Mouse (Mus musculus) macrophage (primary cell): Measurements from ENCODE around the gene Rnase9. TPM values are rescaled to one million over a fixed set of nuclear protein-coding genes. Genes with fewer than 3 reads are reported as not detected.
"Not testable (repeated sequence)": the region's sequence is repeated elsewhere in the genome, so short reads cannot be mapped to it uniquely, and the experiment has no call there.

Experiments
- H3K27ac ChIP-seq: fragments of 350-480 bp; formaldehyde crosslinking; 2 replicates; pipeline ENCODE4 v1.9.0; 2021
- H3K36me3 ChIP-seq: fragments of 350-480 bp; formaldehyde crosslinking; 2 replicates; pipeline ENCODE4 v1.9.0; 2021; ENCODE audit errors: inconsistent target
- H3K4me3 ChIP-seq: fragments of 350-480 bp; formaldehyde crosslinking; 2 replicates; pipeline ENCODE4 v1.9.0; 2021; ENCODE audit errors: inconsistent target
- H3K79me2 ChIP-seq: fragments of 350-480 bp; formaldehyde crosslinking; 2 replicates; pipeline ENCODE4 v1.9.0; 2021; ENCODE audit errors: inconsistent target
- WGBS: methylation state at CpG from one replicate; pipeline ENCODE4 v1.1.7; 2026; ENCODE audit warnings: inconsistent platforms; ENCODE audit not compliant: missing documents; 5-methylcytosine and 5-hydroxymethylcytosine counted together
- polyA plus RNA-seq: library from polyadenylated mRNA; stranded (reverse); fragments of 250-400 nt; gene quantifications from 3 replicates; pipeline ENCODE4 v1.2.4, GENCODE M21; 2018; ENCODE audit warnings: inconsistent platforms

Rnase9 gene
- polyA plus RNA-seq, 1 experiment from 2014 or later, result not detected

GRCm38 (mm10) chr14:51023457-51023856 is 18.2 kb downstream of the Rnase9 start:
- Histone ChIP-seq H3K27ac (no peak overlapping the region), H3K4me3 (no peak overlapping the region), H3K36me3 (no peaks in the 10 kb centered on the region), H3K79me2 (no peaks in the 10 kb centered on the region)
- 96% methylated on average over 4 of the region's 4 CpGs for WGBS

- H3K79me2 ChIP-seq, result no peaks in the 10 kb centered on the region
- no peaks in the 10 kb centered on the region for H3K36me3 ChIP-seq
- no peak overlapping the region for H3K27ac ChIP-seq
- 88% methylated on average over 3 of the region's 3 CpGs for WGBS
- H3K4me3 ChIP-seq, result no peak overlapping the region
Measured at GRCm38 (mm10) chr14:51017256-51017655, 24.4 kb downstream of the Rnase9 start.

- no peaks in the 10 kb centered on the region for H3K36me3 ChIP-seq
- H3K27ac ChIP-seq, result no peak overlapping the region
- H3K4me3 ChIP-seq, result no peak overlapping the region
- no peaks in the 10 kb centered on the region for H3K79me2 ChIP-seq
Measured at GRCm38 (mm10) chr14:51015780-51016179, 25.9 kb downstream of the Rnase9 start.

- not testable (repeated sequence) for H3K27ac ChIP-seq, H3K36me3 ChIP-seq, H3K79me2 ChIP-seq, H3K4me3 ChIP-seq
- 94% methylated on average over 3 of the region's 3 CpGs for WGBS
Measured at GRCm38 (mm10) chr14:51014724-51015123, 26.9 kb downstream of the Rnase9 start.

- Histone ChIP-seq H3K4me3 (no peak overlapping the region), H3K79me2 (no peaks in the 10 kb centered on the region), H3K36me3 (no peaks in the 10 kb centered on the region), H3K27ac (no peak overlapping the region)
- 73% methylated on average over 6 of the region's 6 CpGs for WGBS
Measured at GRCm38 (mm10) chr14:51009572-51009971, 32.1 kb downstream of the Rnase9 start.

- no peaks in the 10 kb centered on the region for H3K79me2 ChIP-seq
- H3K36me3 ChIP-seq, result no peaks in the 10 kb centered on the region
- H3K27ac ChIP-seq, result no peak overlapping the region
- H3K4me3 ChIP-seq, result no peak overlapping the region
- WGBS, result 76% methylated on average over 4 of the region's 4 CpGs
Measured at GRCm38 (mm10) chr14:51008781-51009180, 32.9 kb downstream of the Rnase9 start.

GRCm38 (mm10) chr14:51007914-51008713 is 33.6 kb downstream of the Rnase9 start:
- H3K27ac ChIP-seq, result no peak overlapping the region
- no peaks in the 10 kb centered on the region for H3K36me3 ChIP-seq
- no peak overlapping the region for H3K4me3 ChIP-seq
- H3K79me2 ChIP-seq, result no peaks in the 10 kb centered on the region
- 38% methylated on average over 13 of the region's 13 CpGs for WGBS

- Histone ChIP-seq H3K4me3 (no peak within 1 kb of the TSS), H3K27ac (no peak within 1 kb of the TSS), H3K79me2 (no peaks in the 10 kb centered on the region), H3K36me3 (no peaks in the 10 kb centered on the region)
- WGBS, result 70% methylated on average over 8 of the region's 8 CpGs
Measured at GRCm38 (mm10) chr14:51007152-51007801, 34.4 kb downstream of the Rnase9 start, which contains the start of gene Rnase10. TSS of gene Rnase10 (plus strand) at chr14:51007751.

- Histone ChIP-seq H3K36me3 (no peaks in the 10 kb centered on the region), H3K79me2 (no peaks in the 10 kb centered on the region), H3K4me3 (no peak overlapping the region), H3K27ac (peak overlapping the region; percentile 69)
- WGBS, result 37% methylated on average over 2 of the region's 2 CpGs
Measured at GRCm38 (mm10) chr14:50997999-50998666, 43.5 kb downstream of the Rnase9 start.

GRCm38 (mm10) chr14:50997088-50997487 is 44.6 kb downstream of the Rnase9 start:
- no peaks in the 10 kb centered on the region for H3K36me3 ChIP-seq
- H3K79me2 ChIP-seq, result no peaks in the 10 kb centered on the region
- WGBS, result 2% methylated on average over 3 of the region's 3 CpGs
- H3K4me3 ChIP-seq, result no peak overlapping the region
- H3K27ac ChIP-seq, result peak overlapping the region; percentile 69

GRCm38 (mm10) chr14:50991037-50991436 is 50.6 kb downstream of the Rnase9 start:
- Histone ChIP-seq H3K27ac (no peak overlapping the region), H3K79me2 (no peaks in the 10 kb centered on the region), H3K36me3 (no peaks in the 10 kb centered on the region), H3K4me3 (no peak overlapping the region)
- 69% methylated on average over 3 of the region's 3 CpGs for WGBS

Other genes with a start within 250 kb of the Rnase9 start
- gene Ccnb1ip1, start 234.1 kb downstream of the Rnase9 start, polyA plus RNA-seq, result not detected in 3 replicates
- gene Parp2, start 234.0 kb downstream of the Rnase9 start, polyA plus RNA-seq, result 34.4 to 55.8 TPM (median 53.8 TPM) in 3 replicates
- 54.3 to 116 TPM (median 85.4 TPM) in 3 replicates for gene Tep1, start 171.3 kb downstream of the Rnase9 start, polyA plus RNA-seq
- 0.10 to 0.34 TPM in 2 of 3 replicates, not detected in the other for gene Klhl33, start 144.4 kb downstream of the Rnase9 start, polyA plus RNA-seq
- gene Osgep, start 117.0 kb downstream of the Rnase9 start, polyA plus RNA-seq, result 56.9 to 68.6 TPM (median 67.4 TPM) in 3 replicates
- gene Apex1, start 116.9 kb downstream of the Rnase9 start, polyA plus RNA-seq, result 33.4 to 83.1 TPM (median 37.9 TPM) in 3 replicates
- 52.7 to 128 TPM (median 76.1 TPM) in 3 replicates for gene Pip4p1, start 111.0 kb downstream of the Rnase9 start, polyA plus RNA-seq
- gene Pnp, start 110.8 kb downstream of the Rnase9 start, polyA plus RNA-seq, result 39.2 to 329 TPM (median 249 TPM) in 3 replicates
- gene Gm49342, start 97.4 kb downstream of the Rnase9 start, polyA plus RNA-seq, result 224 to 377 TPM (median 317 TPM) in 3 replicates
- gene Pnp2, start 85.9 kb downstream of the Rnase9 start, polyA plus RNA-seq, result 0.75 to 1.5 TPM (median 1.2 TPM) in 3 replicates
- gene Rnase10, start 34.1 kb downstream of the Rnase9 start, polyA plus RNA-seq, result not detected in 3 replicates
- not detected in 3 replicates for gene Rnase11, start 8.3 kb upstream of the Rnase9 start, polyA plus RNA-seq
- not detected in 3 replicates for gene Rnase12, start 15.8 kb upstream of the Rnase9 start, polyA plus RNA-seq
- not detected in 3 replicates for gene Olfr750, start 32.6 kb upstream of the Rnase9 start, polyA plus RNA-seq
- gene Rnase4, start 49.2 kb upstream of the Rnase9 start, polyA plus RNA-seq, result 71.8 to 173 TPM (median 117 TPM) in 3 replicates
- gene Ang, start 49.3 kb upstream of the Rnase9 start, polyA plus RNA-seq, result 15.6 to 41.8 TPM (median 23.3 TPM) in 3 replicates
- not detected in 3 replicates for gene Eddm3b, start 72.6 kb upstream of the Rnase9 start, polyA plus RNA-seq
- 3.8 to 24.3 TPM (median 17.6 TPM) in 3 replicates for gene Rnase6, start 82.0 kb upstream of the Rnase9 start, polyA plus RNA-seq
- gene Rnase1, start 104.9 kb upstream of the Rnase9 start, polyA plus RNA-seq, result not detected in 3 replicates
- not detected in 3 replicates for gene Rnase2b, start 120.4 kb upstream of the Rnase9 start, polyA plus RNA-seq
- gene Ang2, start 157.3 kb upstream of the Rnase9 start, polyA plus RNA-seq, result not detected in 3 replicates
- not detected in 3 replicates for gene Ear14, start 161.5 kb upstream of the Rnase9 start, polyA plus RNA-seq
- not detected in 3 replicates for gene Rnase2a, start 214.2 kb upstream of the Rnase9 start, polyA plus RNA-seq